Mouse (Mus musculus) Muller cell, postnatal 12 days (primary cell): ENCODE measurements around the gene Slc47a2.
A peak's percentile ranks its signal among the peaks of the same experiment; 100 is the strongest.

Experiments used
- DNase-seq: peaks from one replicate; pipeline ENCODE4 v3.0.0-alpha.2; 2015; ENCODE audit errors: inconsistent ontology term

Slc47a2 gene

GRCm38 (mm10) chr11:61342505-61343420, at the start of gene Slc47a2:
Gene Slc47a2 (minus strand): TSS chr11:61342860.
- peak; percentile 37 for DNase-seq

GRCm38 (mm10) chr11:61388936-61389335, 46.3 kb upstream of the Slc47a2 start:
- no peak for DNase-seq

GRCm38 (mm10) chr11:61388012-61388411, 45.4 kb upstream of the Slc47a2 start:
- peak; percentile 67 for DNase-seq

- DNase-seq = no peak
Observed at GRCm38 (mm10) chr11:61387233-61387632, 44.6 kb upstream of the Slc47a2 start.

- DNase-seq = no peak
Observed at GRCm38 (mm10) chr11:61385725-61386124, 43.1 kb upstream of the Slc47a2 start.

GRCm38 (mm10) chr11:61381272-61381671, 38.6 kb upstream of the Slc47a2 start:
- no peak for DNase-seq

- DNase-seq = no peak
Observed at GRCm38 (mm10) chr11:61378651-61379050, 36.0 kb upstream of the Slc47a2 start.

GRCm38 (mm10) chr11:61377881-61378613, 35.4 kb upstream of the Slc47a2 start, which contains the start of gene Slc47a1:
Gene Slc47a1 (minus strand): TSS chr11:61378345.
- DNase-seq = peak; percentile 43

- no peak for DNase-seq
Observed at GRCm38 (mm10) chr11:61368668-61369067, 26.0 kb upstream of the Slc47a2 start.

GRCm38 (mm10) chr11:61366517-61367273, 24.0 kb upstream of the Slc47a2 start:
- DNase-seq = no peak

GRCm38 (mm10) chr11:61365938-61366337, 23.3 kb upstream of the Slc47a2 start:
- no peak for DNase-seq

- no peak for DNase-seq
Observed at GRCm38 (mm10) chr11:61364096-61364495, 21.4 kb upstream of the Slc47a2 start.

GRCm38 (mm10) chr11:61361515-61362190, 19.0 kb upstream of the Slc47a2 start:
- DNase-seq = no peak

GRCm38 (mm10) chr11:61356600-61356999, 13.9 kb upstream of the Slc47a2 start:
- DNase-seq = no peak

GRCm38 (mm10) chr11:61356111-61356510, 13.5 kb upstream of the Slc47a2 start:
- no peak for DNase-seq

GRCm38 (mm10) chr11:61355351-61355750, 12.7 kb upstream of the Slc47a2 start:
- peak; percentile 34 for DNase-seq

- no peak for DNase-seq
Observed at GRCm38 (mm10) chr11:61354346-61354745, 11.7 kb upstream of the Slc47a2 start.

GRCm38 (mm10) chr11:61353038-61353437, 10.4 kb upstream of the Slc47a2 start:
- DNase-seq = no peak

- DNase-seq = peak; percentile 24
Observed at GRCm38 (mm10) chr11:61352138-61352651, 9.5 kb upstream of the Slc47a2 start.

- DNase-seq = peak; percentile 31
Observed at GRCm38 (mm10) chr11:61349337-61349736, 6.7 kb upstream of the Slc47a2 start.

GRCm38 (mm10) chr11:61346133-61346532, 3.5 kb upstream of the Slc47a2 start:
- DNase-seq = no peak
